ENCODE assay signal across 9 mouse cellular contexts in the genomic region with DNA sequence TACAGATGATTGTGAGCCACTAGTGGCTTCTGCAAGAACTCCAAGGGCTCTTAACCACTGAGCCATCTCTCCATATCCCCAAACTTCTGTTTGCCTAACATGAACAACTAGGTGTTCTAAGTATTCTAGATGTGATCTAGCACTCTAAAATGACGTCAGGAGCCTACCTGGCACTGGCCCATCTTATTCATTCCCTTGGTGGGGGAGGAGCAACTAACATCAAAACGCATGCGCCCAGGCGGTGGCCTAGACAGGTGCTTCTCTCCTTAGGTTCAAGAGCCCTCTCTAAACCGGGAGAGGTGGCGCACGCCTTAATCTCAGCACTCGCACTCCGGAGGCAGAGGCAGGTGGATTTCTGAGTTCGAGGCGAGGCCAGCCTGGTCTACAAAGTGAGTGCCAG. TPM values are rescaled to one million over a fixed set of nuclear protein-coding genes. Genes with fewer than 3 reads are reported as not detected.
DNase-seq lines count a peak whose midpoint lies in the region; ATAC-seq and TF ChIP-seq lines count a peak whose summit lies in the region.
"Had no signal": no experiment of that assay in that cellular context is flagged by ENCODE, and none has a peak within 500 bp of the region (broad histone marks: within the 10 kb centered on the region; RNA-seq: fewer than 3 reads in every experiment).

No protein-coding gene starts in this region.

- peaks cover 18% of the 10 kb centered on the region for H3K27me3 ChIP-seq in embryonic facial prominence, embryonic 15.5 days
- H3K27me3 ChIP-seq in kidney, postnatal 0 days (ENCODE audit: insufficient read depth, low read length) = no peaks in the 10 kb centered on the region
- peaks cover 12% of the 10 kb centered on the region for H3K27me3 ChIP-seq in neural tube, embryonic 14.5 days (ENCODE audit: control insufficient read depth, insufficient read depth, low read length)

- no peak for ATAC-seq in embryonic facial prominence, embryonic 15.5 days (ENCODE audit: insufficient number of reproducible peaks, low FRiP score, low TSS enrichment, low read depth)
- no peak for ATAC-seq in kidney, postnatal 0 days (replicated peaks; ENCODE audit: low FRiP score, low read depth)
- no peak for ATAC-seq in neural tube, embryonic 14.5 days (ENCODE audit: low read depth)

- peaks cover 4% of the 10 kb centered on the region for H3K4me1 ChIP-seq in lung, adult 2 months (ENCODE audit: control insufficient read depth, insufficient read depth, low read length)
- peaks cover 24% of the 10 kb centered on the region for H3K4me1 ChIP-seq in embryonic facial prominence, embryonic 15.5 days
- no peaks in the 10 kb centered on the region; the same call in 1 of the 2 replicates for H3K4me1 ChIP-seq in kidney, postnatal 0 days (replicated peaks; ENCODE audit: insufficient read depth, low read length)
- H3K4me1 ChIP-seq in neural tube, embryonic 14.5 days (ENCODE audit: control insufficient read depth, insufficient read depth, low read length) = peaks cover 14% of the 10 kb centered on the region

- no peak overlapping the region for H3K27ac ChIP-seq in embryonic facial prominence, embryonic 15.5 days (replicated peaks)
- no peak overlapping the region for H3K27ac ChIP-seq in kidney, postnatal 0 days
- H3K27ac ChIP-seq in neural tube, embryonic 14.5 days (ENCODE audit: low read depth, low read length) = no peak overlapping the region

- WGBS in lung, adult 2 months = 50% methylated on average over 11 of the region's 11 CpGs
- 52% methylated on average over 11 of the region's 11 CpGs for WGBS in embryonic facial prominence, embryonic 15.5 days
- 68% methylated on average over 11 of the region's 11 CpGs for WGBS in kidney, postnatal 0 days
- 60% methylated on average over 11 of the region's 11 CpGs for WGBS in neural tube, embryonic 14.5 days

- H3K4me3 ChIP-seq in lung, adult 2 months (replicated peaks; ENCODE audit: extremely low read depth, low read depth, low read length) = no peak overlapping the region
- peak overlapping the region; percentile 58 for H3K4me3 ChIP-seq in embryonic facial prominence, embryonic 15.5 days (replicated peaks)
- H3K4me3 ChIP-seq in kidney, postnatal 0 days (replicated peaks; ENCODE audit: low read depth, low read length) = no peak overlapping the region
- peak overlapping the region; percentile 46; the same call in 1 of the 2 replicates for H3K4me3 ChIP-seq in neural tube, embryonic 14.5 days (ENCODE audit: low read depth, low read length)

- no peak for TF ChIP-seq POLR2A in lung, adult 2 months (IDR thresholded peaks at IDR 0.05; ENCODE audit: borderline replicate concordance, extremely low read depth, low read depth, low read length)

- no peak for TF ChIP-seq CTCF in lung, adult 2 months (IDR thresholded peaks at IDR 0.05; ENCODE audit: insufficient read depth, low read length)
- no peak for TF ChIP-seq CTCF in kidney, postnatal 0 days (IDR thresholded peaks at IDR 0.05; ENCODE audit: low read depth)

- no peak overlapping the region for H3K9ac ChIP-seq in embryonic facial prominence, embryonic 15.5 days
- H3K9ac ChIP-seq in kidney, postnatal 0 days (ENCODE audit: low read depth, low read length) = no peak overlapping the region
- H3K9ac ChIP-seq in neural tube, embryonic 14.5 days (replicated peaks; ENCODE audit: low read depth, low read length) = no peak overlapping the region

- H3K4me2 ChIP-seq in embryonic facial prominence, embryonic 15.5 days (replicated peaks) = peak overlapping the region; percentile 99
- 0 out of 2 replicates have a peak overlapping the region, but pooled peaks have one; percentile 92 for H3K4me2 ChIP-seq in kidney, postnatal 0 days (ENCODE audit: low read length)
- H3K4me2 ChIP-seq in neural tube, embryonic 14.5 days (ENCODE audit: low read depth, low read length) = peak overlapping the region; percentile 83

- no peaks in the 10 kb centered on the region for H3K9me3 ChIP-seq in embryonic facial prominence, embryonic 15.5 days (replicated peaks)
- no peaks in the 10 kb centered on the region for H3K9me3 ChIP-seq in kidney, postnatal 0 days (replicated peaks; ENCODE audit: low read length)
- H3K9me3 ChIP-seq in neural tube, embryonic 14.5 days (ENCODE audit: control insufficient read depth, low read length) = no peaks in the 10 kb centered on the region

- peak; percentile 30 to 44 for DNase-seq in lung, adult 18-20 months
- no peak for DNase-seq in lung, adult 2 months
- DNase-seq in kidney, postnatal 0 days (ENCODE audit: low spot score) = no peak
- no peak for DNase-seq in gastrocnemius, postnatal 4 days (ENCODE audit: low spot score in 2 of 2)
- DNase-seq in cerebellum, postnatal 4 days (ENCODE audit: low spot score in 2 of 2) = no peak
- DNase-seq: lung, postnatal 4 days had no signal

- H3K36me3 ChIP-seq in embryonic facial prominence, embryonic 15.5 days = no peaks in the 10 kb centered on the region
- H3K36me3 ChIP-seq in kidney, postnatal 0 days (ENCODE audit: insufficient read depth, low read length) = no peaks in the 10 kb centered on the region
- H3K36me3 ChIP-seq in neural tube, embryonic 14.5 days (ENCODE audit: control insufficient read depth, insufficient read depth, low read length) = no peaks in the 10 kb centered on the region

RNA-seq across cellular contexts. Expression of a gene that starts 1.3 kb away (rescaled TPM):
- 5.5 and 6.3 TPM in 2 replicates for polyA plus RNA-seq in lung, adult 2 months (2012; rRNA removed)
- polyA plus RNA-seq in embryonic facial prominence, embryonic 15.5 days (2015; fragmentation: Nextera tagmentation; extraction: Ambion mirVana) = 5.4 and 5.8 TPM in 2 replicates
- 3.5 and 4.0 TPM in 2 replicates for polyA plus RNA-seq in kidney, postnatal 0 days (2015; fragmentation: Nextera tagmentation; extraction: Ambion mirVana)
- 10.1 and 10.7 TPM in 2 replicates for polyA plus RNA-seq in neural tube, embryonic 14.5 days (2014; fragmentation: Nextera tagmentation; extraction: Ambion mirVana)
- total RNA-seq in gastrocnemius, postnatal 4 days (2021) = 1 to 10 TPM in 1 of 2 experiments, under 1 TPM in 1; 0.64 to 1.4 TPM

RNA-seq across cellular contexts. Expression of a gene that starts 22.9 kb away (rescaled TPM):
- 35.1 and 49.0 TPM in 2 replicates for polyA plus RNA-seq in lung, adult 2 months (2012; rRNA removed)
- 255 and 272 TPM in 2 replicates for polyA plus RNA-seq in embryonic facial prominence, embryonic 15.5 days (2015; fragmentation: Nextera tagmentation; extraction: Ambion mirVana)
- 238 and 258 TPM in 2 replicates for polyA plus RNA-seq in kidney, postnatal 0 days (2015; fragmentation: Nextera tagmentation; extraction: Ambion mirVana)
- polyA plus RNA-seq in neural tube, embryonic 14.5 days (2014; fragmentation: Nextera tagmentation; extraction: Ambion mirVana) = 101 and 116 TPM in 2 replicates
- total RNA-seq in gastrocnemius, postnatal 4 days (2021) = 100 to 1,000 TPM; 154 to 181 TPM

RNA-seq across cellular contexts. Expression of a gene that starts 41.8 kb away (rescaled TPM):
- 2.5 and 2.9 TPM in 2 replicates for polyA plus RNA-seq in lung, adult 2 months (2012; rRNA removed)
- 9.2 and 14.2 TPM in 2 replicates for polyA plus RNA-seq in embryonic facial prominence, embryonic 15.5 days (2015; fragmentation: Nextera tagmentation; extraction: Ambion mirVana)
- polyA plus RNA-seq in kidney, postnatal 0 days (2015; fragmentation: Nextera tagmentation; extraction: Ambion mirVana) = 0.13 and 0.22 TPM in 2 replicates
- polyA plus RNA-seq in neural tube, embryonic 14.5 days (2014; fragmentation: Nextera tagmentation; extraction: Ambion mirVana) = 0.20 TPM in 1 of 2 replicates, not detected in the other
- not detected for total RNA-seq in gastrocnemius, postnatal 4 days (2021)
- polyA plus RNA-seq: heart, postnatal 0 days had no signal

Comparison
In these comparisons a context has a peak if more than half of its experiments do, and no peak if none do; other contexts are left out.
1. DNase-seq: peak in lung, adult 18-20 months (2 of 2); none in lung, adult 2 months (single experiment), kidney, postnatal 0 days (single experiment), gastrocnemius, postnatal 4 days (0 of 2) and cerebellum, postnatal 4 days (0 of 2).
2. H3K4me3 ChIP-seq: peak in embryonic facial prominence, embryonic 15.5 days (single experiment) and neural tube, embryonic 14.5 days (single experiment); none in lung, adult 2 months (single experiment) and kidney, postnatal 0 days (single experiment).
3. Peak in every context shown above with its lines, with median percentiles within 50 percentile points of each other: H3K4me2 ChIP-seq.